Mouse (Mus musculus) lung, adult 2 months (tissue): ENCODE results near the gene Ssr2. TPM values are rescaled to one million over a fixed set of nuclear protein-coding genes. Genes with fewer than 3 reads are reported as not detected.

ENCODE experiments used
- DNase-seq: peaks from one replicate; pipeline ENCODE4 v3.0.0; 2022
- H3K4me1 ChIP-seq: fragments of 200-500 bp; 2 replicates; pipeline ENCODE4 v1.6.1; 2011; ENCODE audit warnings: low read length; ENCODE audit not compliant: control insufficient read depth, insufficient read depth
- H3K4me3 ChIP-seq: fragments of 200-500 bp; replicated peaks from 2 replicates; pipeline ENCODE3; 2011; ENCODE audit warnings: low read depth, mild to moderate bottlenecking, control low read depth, low read length; ENCODE audit errors: extremely low read depth
- CTCF ChIP-seq: fragments of 200-500 bp; IDR thresholded peaks from 2 replicates; pipeline ENCODE4 v1.5.1; 2011; ENCODE audit warnings: mild to moderate bottlenecking, low read length, control low read depth; ENCODE audit not compliant: insufficient read depth
- POLR2A ChIP-seq: fragments of 200-500 bp; IDR thresholded peaks from 2 replicates; pipeline ENCODE4 v1.6.1; 2011; ENCODE audit warnings: low read depth, mild to moderate bottlenecking, control low read depth, low read length, borderline replicate concordance; ENCODE audit errors: extremely low read depth
- WGBS: fragments of 180-500 bp; shearing (Covaris S2); methylation state at CpG from one replicate; pipeline ENCODE4 v1.1.7; 2018; 5-methylcytosine and 5-hydroxymethylcytosine counted together
- polyA plus RNA-seq: library from polyadenylated mRNA; depleted of rRNA; stranded (reverse); fragments of >200 nt; gene quantifications from 2 replicates; pipeline ENCODE4 v1.2.3, GENCODE M21; 2012

Ssr2 gene
- polyA plus RNA-seq, 1 experiment, result 188 TPM

- 68% methylated on average over 4 of the region's 4 CpGs for WGBS
- no peak overlapping the region for H3K4me3 ChIP-seq
- no peak for DNase-seq
These were observed 24.1 kb upstream of the Ssr2 start for GRCm38 (mm10) chr3:88551586-88551985.

GRCm38 (mm10) chr3:88552082-88552645 lies 23.5 kb upstream of the Ssr2 start:
- Histone ChIP-seq H3K4me3 (peak overlapping the region; percentile 90), H3K4me1 (peaks cover 3% of the 10 kb centered on the region)
- WGBS, result 8% methylated on average over 16 of the region's 16 CpGs
- DNase-seq, result no peak
- no peak for TF ChIP-seq CTCF

More at GRCm38 (mm10) chr3:88551586-88551985, 24.1 kb upstream of the Ssr2 start:
- TF ChIP-seq CTCF, result no peak
- no peak for TF ChIP-seq POLR2A
- H3K4me1 ChIP-seq, result peaks cover 3% of the 10 kb centered on the region

- under 1% methylated on average over 48 of the region's 48 CpGs for WGBS
- H3K4me1 ChIP-seq, result peaks cover 3% of the 10 kb centered on the region
- peak; percentile 97 for DNase-seq
- H3K4me3 ChIP-seq, result peak within 1 kb of the TSS; percentile 93
- TF ChIP-seq CTCF (no peak), POLR2A (peak; percentile 88)
These were observed 22.8 kb upstream of the Ssr2 start, which contains the start of gene Lamtor2 for GRCm38 (mm10) chr3:88552676-88553524. Lamtor2 (minus strand) TSS chr3:88553074.

GRCm38 (mm10) chr3:88553525-88553879 lies 22.2 kb upstream of the Ssr2 start, which contains the start of gene Ubqln4:
Ubqln4 (plus strand) TSS chr3:88553758.
- Histone ChIP-seq H3K4me1 (peaks cover 3% of the 10 kb centered on the region), H3K4me3 (peak within 1 kb of the TSS; percentile 93)
- peak; percentile 65; the same call in 1 of the 2 replicates for TF ChIP-seq POLR2A
- TF ChIP-seq CTCF, result peak; percentile 8; the same call in 1 of the 2 replicates
- WGBS, result 0% methylated on average over 36 of the region's 37 CpGs
- DNase-seq, result peak; percentile 92

- under 1% methylated on average over 41 of the region's 41 CpGs for WGBS
- peak; percentile 47 for DNase-seq
- Histone ChIP-seq H3K4me3 (peak overlapping the region; percentile 93), H3K4me1 (peaks cover 3% of the 10 kb centered on the region)
- TF ChIP-seq POLR2A, result no peak
These were observed 21.6 kb upstream of the Ssr2 start for GRCm38 (mm10) chr3:88553880-88554586.

- Histone ChIP-seq H3K4me1 (peaks cover 3% of the 10 kb centered on the region), H3K4me3 (no peak overlapping the region)
- no peak for DNase-seq
- 86% methylated on average over 5 of the region's 5 CpGs for WGBS
- no peak for TF ChIP-seq CTCF
These were observed 20.5 kb upstream of the Ssr2 start for GRCm38 (mm10) chr3:88555069-88555605.

- TF ChIP-seq POLR2A (no peak), CTCF (no peak)
- 95% methylated on average over 6 of the region's 6 CpGs for WGBS
These were observed 19.9 kb upstream of the Ssr2 start for GRCm38 (mm10) chr3:88555731-88556130.

GRCm38 (mm10) chr3:88556616-88557015 lies 19.1 kb upstream of the Ssr2 start:
- Histone ChIP-seq H3K4me3 (no peak overlapping the region), H3K4me1 (peaks cover under 1% of the 10 kb centered on the region; the same call in 1 of the 2 replicates)
- 94% methylated on average over 8 of the region's 8 CpGs for WGBS
- no peak for DNase-seq
- TF ChIP-seq CTCF, result no peak
- no peak for TF ChIP-seq POLR2A

More at GRCm38 (mm10) chr3:88555731-88556130, 19.9 kb upstream of the Ssr2 start:
- H3K4me1 ChIP-seq, result peaks cover 3% of the 10 kb centered on the region
- no peak for DNase-seq
- no peak overlapping the region for H3K4me3 ChIP-seq

- no peaks in the 10 kb centered on the region for H3K4me1 ChIP-seq
- DNase-seq, result no peak
- H3K4me3 ChIP-seq, result no peak overlapping the region
- no peak for TF ChIP-seq CTCF
- no peak for TF ChIP-seq POLR2A
- WGBS, result 94% methylated on average over 9 of the region's 9 CpGs
These were observed 16.1 kb upstream of the Ssr2 start for GRCm38 (mm10) chr3:88559596-88559995.

GRCm38 (mm10) chr3:88561989-88562388 lies 13.7 kb upstream of the Ssr2 start:
- 63% methylated on average over 4 of the region's 4 CpGs for WGBS
- TF ChIP-seq CTCF, result no peak
- TF ChIP-seq POLR2A, result no peak
- Histone ChIP-seq H3K4me3 (no peak overlapping the region), H3K4me1 (no peaks in the 10 kb centered on the region)
- DNase-seq, result no peak
